Mouse (Mus musculus): ENCODE data around the gene Coro2a.

Gene Coro2a

GRCm38 (mm10) chr4:46520491-46520890, 81.5 kb downstream of the Coro2a start:
- DNase-seq = no peak

GRCm38 (mm10) chr4:46507736-46508460, 94.1 kb downstream of the Coro2a start:
- DNase-seq = peak; percentile 90

- peak; percentile 97 for DNase-seq
Observed at GRCm38 (mm10) chr4:46506801-46507610, 95.0 kb downstream of the Coro2a start.

GRCm38 (mm10) chr4:46505361-46506057, 96.5 kb downstream of the Coro2a start:
- DNase-seq = no peak

- no peak for DNase-seq
Observed at GRCm38 (mm10) chr4:46503881-46504280, 98.1 kb downstream of the Coro2a start.

GRCm38 (mm10) chr4:46502606-46503502, 99.1 kb downstream of the Coro2a start:
- no peak for DNase-seq

- DNase-seq = peak; percentile 62
Observed at GRCm38 (mm10) chr4:46498976-46499375, 103.0 kb downstream of the Coro2a start.

- no peak for DNase-seq
Observed at GRCm38 (mm10) chr4:46498511-46498910, 103.5 kb downstream of the Coro2a start.

- DNase-seq = peak; percentile 84
Observed at GRCm38 (mm10) chr4:46497286-46497892, 104.6 kb downstream of the Coro2a start.

- no peak for DNase-seq
Observed at GRCm38 (mm10) chr4:46495543-46495942, 106.5 kb downstream of the Coro2a start.

- no peak for DNase-seq
Observed at GRCm38 (mm10) chr4:46493071-46493470, 108.9 kb downstream of the Coro2a start.

- peak; percentile 96 for DNase-seq
Observed at GRCm38 (mm10) chr4:46489028-46489925, 112.7 kb downstream of the Coro2a start, which contains the start of gene Nans. Gene Nans (plus strand): TSS chr4:46489248.

- peak; percentile 82 for DNase-seq
Observed at GRCm38 (mm10) chr4:46487348-46487747, 114.7 kb downstream of the Coro2a start.
